Mouse (Mus musculus) ES-Bruce4 (cell line): ENCODE measurements around the gene Mdga1.

ENCODE experiments used
- CTCF ChIP-seq: IDR thresholded peaks from one replicate; pipeline ENCODE4 v1.8.1; 2011; ENCODE audit warnings: low read depth, low read length
- POLR2A ChIP-seq: IDR thresholded peaks from one replicate; pipeline ENCODE4 v1.8.1; 2011; ENCODE audit warnings: low read length; ENCODE audit not compliant: insufficient read depth

GRCm38 (mm10) chr17:29874082-29874679 is 95.7 kb downstream of the Mdga1 start:
- TF ChIP-seq CTCF (no peak), POLR2A (no peak)
